ENCODE assay signal across 16 mouse cellular contexts in the genomic region with DNA sequence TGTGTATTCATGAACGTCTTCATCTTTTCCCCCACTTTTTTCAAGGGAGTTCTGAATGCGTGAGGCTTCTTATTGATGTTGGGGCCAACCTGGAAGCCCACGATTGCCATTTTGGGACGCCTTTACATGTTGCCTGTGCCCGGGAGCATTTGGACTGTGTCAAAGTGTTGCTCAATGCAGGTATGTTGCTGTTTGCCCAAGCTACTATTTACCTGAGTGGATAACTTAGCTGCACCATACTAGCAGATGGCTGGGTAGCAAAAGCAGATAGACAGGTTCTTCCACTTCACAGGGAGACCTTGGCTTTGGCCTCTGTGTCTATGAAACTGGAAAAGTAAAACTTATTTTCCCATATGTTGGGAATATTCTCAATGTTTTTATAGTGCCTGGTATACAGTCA. TPM values are rescaled to one million over a fixed set of nuclear protein-coding genes. Genes with fewer than 3 reads are reported as not detected.
A peak's percentile ranks its signal among the peaks of the same experiment; 100 is the strongest.
DNase-seq lines count a peak whose midpoint lies in the region; ATAC-seq and TF ChIP-seq lines count a peak whose summit lies in the region.
"Had no signal": no experiment of that assay in that cellular context is flagged by ENCODE, and none has a peak within 500 bp of the region (broad histone marks: within the 10 kb centered on the region; RNA-seq: fewer than 3 reads in every experiment).

No protein-coding gene starts in this region.

- peak; percentile 57 for ATAC-seq in liver, embryonic 16.5 days (ENCODE audit: low read depth)
- ATAC-seq in stomach, postnatal 0 days (ENCODE audit: low FRiP score, low TSS enrichment): peak; percentile 79
- ATAC-seq in kidney, embryonic 16.5 days (ENCODE audit: low FRiP score, low TSS enrichment): no peak
- ATAC-seq: inflammation-experienced regulatory T-cells, adult 6 months had no signal

- no peak for TF ChIP-seq POLR2A in lung, adult 2 months (IDR thresholded peaks at IDR 0.05; ENCODE audit: borderline replicate concordance, extremely low read depth, low read depth, low read length)

- H3K9me3 ChIP-seq in liver, embryonic 16.5 days (replicated peaks; ENCODE audit: control insufficient read depth, low read length): no peaks in the 10 kb centered on the region
- no peaks in the 10 kb centered on the region for H3K9me3 ChIP-seq in stomach, postnatal 0 days (ENCODE audit: control insufficient read depth, low read length)
- H3K9me3 ChIP-seq in kidney, embryonic 16.5 days (ENCODE audit: low read length): peaks cover 3% of the 10 kb centered on the region; the same call in 1 of the 2 replicates
- H3K9me3 ChIP-seq: forebrain, embryonic 12.5 days; G1E; hindbrain, embryonic 12.5 days; neural tube, embryonic 12.5 days had no signal

- TF ChIP-seq EP300 in stomach, postnatal 0 days (optimal IDR thresholded peaks at IDR 0.05): no peak

- no peak overlapping the region for H3K4me2 ChIP-seq in liver, embryonic 16.5 days (ENCODE audit: low read depth, low read length)
- H3K4me2 ChIP-seq in stomach, postnatal 0 days (replicated peaks; ENCODE audit: low read depth): no peak overlapping the region
- no peak overlapping the region for H3K4me2 ChIP-seq in kidney, embryonic 16.5 days (replicated peaks; ENCODE audit: low read depth, low read length)
- H3K4me2 ChIP-seq: forebrain, embryonic 12.5 days; hindbrain, embryonic 12.5 days; neural tube, embryonic 12.5 days had no signal

- TF ChIP-seq CTCF in lung, adult 2 months (IDR thresholded peaks at IDR 0.05; ENCODE audit: insufficient read depth, low read length): no peak
- TF ChIP-seq CTCF in stomach, postnatal 0 days (IDR thresholded peaks at IDR 0.05; ENCODE audit: low read depth): no peak

- no peaks in the 10 kb centered on the region for H3K4me1 ChIP-seq in lung, adult 2 months (ENCODE audit: control insufficient read depth, insufficient read depth, low read length)
- H3K4me1 ChIP-seq in liver, embryonic 16.5 days (ENCODE audit: control insufficient read depth, low read depth, low read length): no peaks in the 10 kb centered on the region; the same call in 1 of the 2 replicates
- H3K4me1 ChIP-seq in stomach, postnatal 0 days (replicated peaks; ENCODE audit: control insufficient read depth, insufficient read depth): no peaks in the 10 kb centered on the region
- H3K4me1 ChIP-seq in kidney, embryonic 16.5 days (ENCODE audit: insufficient read depth, low read length): no peaks in the 10 kb centered on the region
- H3K4me1 ChIP-seq: forebrain, embryonic 12.5 days; hindbrain, embryonic 12.5 days; neural tube, embryonic 12.5 days had no signal

- H3K9ac ChIP-seq in liver, embryonic 16.5 days (ENCODE audit: low read depth, low read length): no peak overlapping the region
- H3K9ac ChIP-seq in stomach, postnatal 0 days (ENCODE audit: low read length): no peak overlapping the region
- no peak overlapping the region for H3K9ac ChIP-seq in kidney, embryonic 16.5 days (replicated peaks; ENCODE audit: low read length)
- H3K9ac ChIP-seq: forebrain, embryonic 12.5 days; hindbrain, embryonic 12.5 days; neural tube, embryonic 12.5 days had no signal

- WGBS in lung, adult 2 months: 68% methylated on average over 5 of the region's 5 CpGs
- WGBS in liver, embryonic 16.5 days (ENCODE audit: insufficient replicate concordance): 62% methylated on average over 5 of the region's 5 CpGs
- 52% methylated on average over 5 of the region's 5 CpGs for WGBS in stomach, postnatal 0 days
- 90% methylated on average over 5 of the region's 5 CpGs for WGBS in kidney, embryonic 16.5 days

- H3K27me3 ChIP-seq in liver, embryonic 16.5 days (ENCODE audit: control insufficient read depth, insufficient read depth, low read depth, low read length): no peaks in the 10 kb centered on the region
- no peaks in the 10 kb centered on the region for H3K27me3 ChIP-seq in stomach, postnatal 0 days (ENCODE audit: control insufficient read depth, insufficient read depth, low read length)
- H3K27me3 ChIP-seq in kidney, embryonic 16.5 days (ENCODE audit: insufficient read depth, low read length): no peaks in the 10 kb centered on the region
- H3K27me3 ChIP-seq: forebrain, embryonic 12.5 days; hindbrain, embryonic 12.5 days; neural tube, embryonic 12.5 days had no signal

- peak overlapping the region; percentile 61 for H3K27ac ChIP-seq in liver, embryonic 16.5 days (ENCODE audit: low read length)
- peak overlapping the region; percentile 86 for H3K27ac ChIP-seq in stomach, postnatal 0 days (replicated peaks)
- H3K27ac ChIP-seq in kidney, embryonic 16.5 days (ENCODE audit: low read length): no peak overlapping the region
- H3K27ac ChIP-seq: forebrain, embryonic 12.5 days; heart, adult 2 months; hindbrain, embryonic 12.5 days; neural tube, embryonic 12.5 days had no signal

- no peaks in the 10 kb centered on the region for H3K36me3 ChIP-seq in liver, embryonic 16.5 days (ENCODE audit: control insufficient read depth, insufficient read depth)
- no peaks in the 10 kb centered on the region; the same call in 1 of the 2 replicates for H3K36me3 ChIP-seq in stomach, postnatal 0 days (ENCODE audit: control insufficient read depth, insufficient read depth, low read length)
- H3K36me3 ChIP-seq in kidney, embryonic 16.5 days (ENCODE audit: insufficient read depth, low read length): peaks cover 6% of the 10 kb centered on the region; the same call in 1 of the 2 replicates
- H3K36me3 ChIP-seq: G1E had no signal

- no peak overlapping the region for H3K4me3 ChIP-seq in lung, adult 2 months (replicated peaks; ENCODE audit: extremely low read depth, low read depth, low read length)
- H3K4me3 ChIP-seq in liver, embryonic 16.5 days (ENCODE audit: low read depth, low read length): no peak overlapping the region
- no peak overlapping the region for H3K4me3 ChIP-seq in stomach, postnatal 0 days (ENCODE audit: low read depth, low read length)
- H3K4me3 ChIP-seq in kidney, embryonic 16.5 days (ENCODE audit: low read length): no peak overlapping the region
- H3K4me3 ChIP-seq: forebrain, embryonic 12.5 days; heart, adult 2 months; hindbrain, embryonic 12.5 days; neural tube, embryonic 12.5 days had no signal

- peak; percentile 60 to 83 for DNase-seq in lung, adult 18-20 months
- no peak for DNase-seq in lung, adult 2 months
- peak; percentile 36 for DNase-seq in lung, postnatal 10 days
- DNase-seq in stomach, postnatal 0 days (ENCODE audit: low spot score): peak; percentile 65
- no peak for DNase-seq in ovary, adult 18-20 months (ENCODE audit: low spot score)
- DNase-seq: cerebellum, adult 9-10 months; gastrocnemius, postnatal 10 days; heart, adult 2 months; thymus, postnatal 4 days had no signal

RNA-seq across cellular contexts. Expression of gene Asb13, which starts 11.0 kb away (rescaled TPM):
- polyA plus RNA-seq in lung, adult 2 months (2012; rRNA removed): 19.9 and 21.6 TPM in 2 replicates
- polyA plus RNA-seq in liver, embryonic 16.5 days (2015; fragmentation: Nextera tagmentation; extraction: Ambion mirVana): 3.8 and 5.3 TPM in 2 replicates
- 12.9 and 15.7 TPM in 2 replicates for polyA plus RNA-seq in stomach, postnatal 0 days (2015; fragmentation: Nextera tagmentation; extraction: Ambion mirVana)
- polyA plus RNA-seq in kidney, embryonic 16.5 days (2015; fragmentation: Nextera tagmentation; extraction: Ambion mirVana): 16.0 and 19.8 TPM in 2 replicates
- polyA plus RNA-seq: G1E had no signal

RNA-seq across cellular contexts. Expression of gene Fam208b, which starts 34.0 kb away (rescaled TPM):
- polyA plus RNA-seq in lung, adult 2 months (2012; rRNA removed): 2.3 and 4.3 TPM in 2 replicates
- polyA plus RNA-seq in liver, embryonic 16.5 days (2015; fragmentation: Nextera tagmentation; extraction: Ambion mirVana): 2.9 and 3.2 TPM in 2 replicates
- polyA plus RNA-seq in stomach, postnatal 0 days (2015; fragmentation: Nextera tagmentation; extraction: Ambion mirVana): 4.1 and 5.1 TPM in 2 replicates
- polyA plus RNA-seq in kidney, embryonic 16.5 days (2015; fragmentation: Nextera tagmentation; extraction: Ambion mirVana): 12.7 and 15.5 TPM in 2 replicates

Comparison
In these comparisons a context has a peak if more than half of its experiments do, and no peak if none do; other contexts are left out.
1. DNase-seq: peak in lung, adult 18-20 months (2 of 2), lung, postnatal 10 days (single experiment) and stomach, postnatal 0 days (single experiment); none in lung, adult 2 months (single experiment) and ovary, adult 18-20 months (single experiment).